Mouse (Mus musculus): ENCODE results near the gene Rasgrp2.

DNA sequence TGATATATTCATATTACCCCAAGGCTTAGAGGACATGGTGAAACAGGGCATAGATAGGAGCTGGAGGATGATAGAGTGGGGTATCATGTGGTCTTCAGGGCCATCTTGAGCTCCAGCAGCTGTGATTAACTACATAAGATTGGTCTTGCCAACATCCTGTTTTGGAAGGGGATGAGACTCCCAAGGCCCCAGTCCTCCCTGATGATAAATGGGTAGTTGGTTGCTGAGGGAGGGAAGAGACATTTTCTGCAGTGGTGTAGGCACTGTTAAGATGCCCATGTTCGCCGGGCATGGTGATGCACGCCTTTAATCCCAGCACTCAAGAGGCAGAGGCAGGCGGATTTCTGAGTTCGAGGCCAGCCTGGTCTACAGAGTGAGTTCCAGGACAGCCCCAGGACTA, 17.9 kb upstream of the Rasgrp2 start:
- TF ChIP-seq POLR2A (IDR thresholded peaks at IDR 0.05; ENCODE audit: borderline replicate concordance, control insufficient read depth, low read depth, low read length) = no peak
- TF ChIP-seq CTCF (IDR thresholded peaks at IDR 0.05; ENCODE audit: control insufficient read depth, insufficient read depth, low read length) = no peak

All from bone marrow, adult 2 months (tissue).